Mouse (Mus musculus): ENCODE measurements around the gene Olfr146. TPM values are rescaled to one million over a fixed set of nuclear protein-coding genes. Genes with fewer than 3 reads are reported as not detected.

Gene Olfr146
- polyA plus RNA-seq (2015; fragmentation: Nextera tagmentation; extraction: Ambion mirVana), result not detected in 2 replicates

DNA sequence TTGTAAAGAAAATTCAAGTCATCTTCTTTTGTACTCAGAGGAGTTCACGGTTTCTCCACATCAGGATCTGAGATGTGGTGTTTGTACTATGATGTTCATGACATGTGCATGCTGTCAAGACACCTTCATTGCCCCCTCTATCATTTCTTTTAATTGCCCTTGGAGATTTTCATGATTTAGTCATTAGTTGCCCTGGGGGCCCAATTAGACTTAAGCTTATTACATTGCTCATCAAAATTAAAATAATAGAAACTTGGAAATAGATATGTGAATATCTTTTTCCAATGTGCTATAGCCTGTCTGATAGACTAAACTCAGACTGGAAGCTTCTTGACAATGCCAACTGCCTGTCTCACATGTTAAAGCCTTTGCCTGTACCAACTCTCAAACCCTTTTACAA, at the start of gene Olfr146:
Olfr146 (minus strand) TSS at position 101 of the 400 bp plus-strand sequence.
- H3K4me3 ChIP-seq (replicated peaks), result no peak within 1 kb of the TSS
- no peak for ATAC-seq

GRCm38 (mm10) chr9:39064851-39065250, 41.7 kb upstream of the Olfr146 start, which contains the start of gene Olfr937:
Olfr937 (minus strand) TSS chr9:39064951.
- no peak within 1 kb of the TSS for H3K27ac ChIP-seq
- no peaks in the 10 kb centered on the region for H3K9me3 ChIP-seq
- H3K4me3 ChIP-seq (replicated peaks), result no peak within 1 kb of the TSS
- H3K27me3 ChIP-seq, result no peaks in the 10 kb centered on the region
- no peaks in the 10 kb centered on the region for H3K36me3 ChIP-seq
- no peak within 1 kb of the TSS for H3K4me2 ChIP-seq (replicated peaks)
- no peak for ATAC-seq
- H3K9ac ChIP-seq (replicated peaks), result no peak within 1 kb of the TSS
- H3K4me1 ChIP-seq (replicated peaks), result no peaks in the 10 kb centered on the region
- 85% methylated on average over 1 of the region's 1 CpGs for WGBS

More for the DNA sequence above, at the start of gene Olfr146:
- Histone ChIP-seq H3K4me2 (replicated peaks) (no peak within 1 kb of the TSS), H3K27me3 (no peaks in the 10 kb centered on the region), H3K9me3 (no peaks in the 10 kb centered on the region), H3K36me3 (no peaks in the 10 kb centered on the region), H3K4me1 (replicated peaks) (no peaks in the 10 kb centered on the region), H3K9ac (replicated peaks) (no peak within 1 kb of the TSS), H3K27ac (no peak within 1 kb of the TSS)
- WGBS, result 84% methylated on average over 1 of the region's 1 CpGs

DNA sequence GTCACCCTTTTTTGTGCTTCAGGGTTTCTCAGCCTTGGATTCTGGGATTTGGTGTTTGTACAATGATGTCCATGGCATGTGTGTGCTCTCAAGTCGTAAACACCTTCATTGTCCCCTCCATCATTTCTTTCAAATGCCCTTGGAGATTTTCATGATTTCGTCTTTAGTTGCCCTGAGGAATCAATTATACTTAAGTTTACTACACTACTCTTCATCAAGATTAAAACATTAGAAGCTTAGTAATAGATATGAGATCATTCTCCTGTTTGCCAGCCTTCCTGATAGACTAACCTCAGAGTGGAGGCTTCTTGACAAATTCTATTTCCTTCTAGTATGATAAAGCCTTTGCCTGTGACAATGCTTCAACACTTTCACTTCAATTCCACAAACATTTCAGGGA, 23.6 kb downstream of the Olfr146 start, which contains the start of gene Olfr935:
Olfr935 (minus strand) TSS at position 101 of the 400 bp plus-strand sequence.
- Histone ChIP-seq H3K9ac (replicated peaks) (no peak within 1 kb of the TSS), H3K9me3 (no peaks in the 10 kb centered on the region), H3K27ac (no peak within 1 kb of the TSS), H3K4me3 (replicated peaks) (no peak within 1 kb of the TSS), H3K36me3 (no peaks in the 10 kb centered on the region), H3K27me3 (no peaks in the 10 kb centered on the region), H3K4me2 (replicated peaks) (no peak within 1 kb of the TSS), H3K4me1 (replicated peaks) (no peaks in the 10 kb centered on the region)
- ATAC-seq, result no peak
- WGBS, result 83% methylated on average over 2 of the region's 2 CpGs

DNA sequence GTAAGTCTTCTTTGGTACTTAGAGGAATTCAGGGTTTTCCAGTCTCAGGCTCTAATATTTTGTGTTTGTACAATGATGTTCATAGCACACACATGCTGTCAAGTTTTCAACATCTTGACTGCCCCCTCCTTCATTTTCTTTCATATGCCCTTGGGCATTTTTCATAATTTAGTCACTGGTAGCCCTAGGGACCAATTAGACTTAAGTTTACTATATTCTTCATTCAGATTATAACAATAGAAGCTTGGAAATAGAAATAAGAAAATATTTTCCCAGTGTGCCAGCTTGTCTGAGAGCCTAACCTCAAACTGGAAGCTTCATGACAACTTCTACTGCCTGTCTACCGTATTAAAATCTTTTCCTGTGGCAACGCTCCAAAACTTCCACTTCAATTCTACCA, 35.0 kb downstream of the Olfr146 start, which contains the start of gene Olfr934:
Olfr934 (minus strand) TSS at position 101 of the 400 bp plus-strand sequence.
- 90% methylated on average over 2 of the region's 2 CpGs for WGBS
- Histone ChIP-seq H3K9ac (replicated peaks) (no peak within 1 kb of the TSS), H3K27ac (no peak within 1 kb of the TSS), H3K27me3 (no peaks in the 10 kb centered on the region), H3K4me1 (replicated peaks) (no peaks in the 10 kb centered on the region), H3K4me2 (replicated peaks) (no peak within 1 kb of the TSS), H3K4me3 (replicated peaks) (no peak within 1 kb of the TSS), H3K36me3 (no peaks in the 10 kb centered on the region), H3K9me3 (no peaks in the 10 kb centered on the region)
- ATAC-seq, result no peak

DNA sequence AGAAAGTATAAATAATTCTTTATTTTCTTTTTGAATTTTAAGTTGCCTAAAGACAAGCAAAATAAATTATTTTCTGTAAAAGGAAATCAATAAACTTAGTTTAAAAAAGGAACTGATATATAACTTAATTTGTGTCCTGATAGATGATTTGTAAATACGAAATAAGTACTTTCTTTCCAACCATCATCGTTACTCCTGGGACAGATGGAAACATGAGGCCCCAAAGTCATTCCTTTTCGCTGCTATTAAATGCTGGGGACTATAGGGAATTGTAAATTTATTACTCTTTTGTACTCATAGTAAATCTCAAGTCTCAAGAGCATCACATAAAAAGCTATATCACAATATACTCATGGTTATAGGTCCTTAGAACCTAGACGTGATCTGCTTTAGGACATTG, 51.2 kb downstream of the Olfr146 start, which contains the start of gene Olfr933:
Olfr933 (plus strand) TSS at position 301 of the 400 bp plus-strand sequence.
- H3K27me3 ChIP-seq, result no peaks in the 10 kb centered on the region
- no peak for ATAC-seq
- H3K9me3 ChIP-seq, result no peaks in the 10 kb centered on the region
- H3K27ac ChIP-seq, result no peak within 1 kb of the TSS
- no peak within 1 kb of the TSS for H3K9ac ChIP-seq (replicated peaks)
- no peak within 1 kb of the TSS for H3K4me3 ChIP-seq (replicated peaks)
- 86% methylated on average over 4 of the region's 4 CpGs for whole genome bisulfite sequencing
- no peak within 1 kb of the TSS for H3K4me2 ChIP-seq (replicated peaks)
- no peaks in the 10 kb centered on the region for H3K36me3 ChIP-seq
- H3K4me1 ChIP-seq (replicated peaks), result no peaks in the 10 kb centered on the region

Small RNAs within 50 kb of the gene (microRNA-seq; reads per million reads assigned to microRNA genes)
- not detected for gene Gm25529

Other genes with a start within 250 kb of the Olfr146 start
- gene Olfr922, start 208.8 kb downstream of the Olfr146 start, polyA plus RNA-seq (2015; fragmentation: Nextera tagmentation; extraction: Ambion mirVana), result not detected in 2 replicates
- not detected in 2 replicates for gene Olfr923, start 196.8 kb downstream of the Olfr146 start, polyA plus RNA-seq (2015; fragmentation: Nextera tagmentation; extraction: Ambion mirVana)
- not detected in 2 replicates for gene Olfr924, start 178.9 kb downstream of the Olfr146 start, polyA plus RNA-seq (2015; fragmentation: Nextera tagmentation; extraction: Ambion mirVana)
- gene Olfr26, start 168.3 kb downstream of the Olfr146 start, polyA plus RNA-seq (2015; fragmentation: Nextera tagmentation; extraction: Ambion mirVana), result not detected in 2 replicates
- not detected in 2 replicates for gene Olfr926, start 146.3 kb downstream of the Olfr146 start, polyA plus RNA-seq (2015; fragmentation: Nextera tagmentation; extraction: Ambion mirVana)
- gene Olfr930, start 93.6 kb downstream of the Olfr146 start, polyA plus RNA-seq (2015; fragmentation: Nextera tagmentation; extraction: Ambion mirVana), result not detected in 2 replicates
- not detected in 2 replicates for gene Olfr933, start 51.1 kb downstream of the Olfr146 start, polyA plus RNA-seq (2015; fragmentation: Nextera tagmentation; extraction: Ambion mirVana)
- gene Olfr934, start 35.1 kb downstream of the Olfr146 start, polyA plus RNA-seq (2015; fragmentation: Nextera tagmentation; extraction: Ambion mirVana), result not detected in 2 replicates
- gene Olfr935, start 23.7 kb downstream of the Olfr146 start, polyA plus RNA-seq (2015; fragmentation: Nextera tagmentation; extraction: Ambion mirVana), result not detected in 2 replicates
- gene Olfr937, start 41.6 kb upstream of the Olfr146 start, polyA plus RNA-seq (2015; fragmentation: Nextera tagmentation; extraction: Ambion mirVana), result not detected in 2 replicates
- not detected in 2 replicates for gene Olfr938, start 55.5 kb upstream of the Olfr146 start, polyA plus RNA-seq (2015; fragmentation: Nextera tagmentation; extraction: Ambion mirVana)
- not detected in 2 replicates for gene Olfr27, start 104.8 kb upstream of the Olfr146 start, polyA plus RNA-seq (2015; fragmentation: Nextera tagmentation; extraction: Ambion mirVana)
- not detected in 2 replicates for gene Olfr943, start 142.9 kb upstream of the Olfr146 start, polyA plus RNA-seq (2015; fragmentation: Nextera tagmentation; extraction: Ambion mirVana)
- gene Olfr944, start 178.5 kb upstream of the Olfr146 start, polyA plus RNA-seq (2015; fragmentation: Nextera tagmentation; extraction: Ambion mirVana), result not detected in 2 replicates
- gene Olfr1537, start 226.6 kb upstream of the Olfr146 start, polyA plus RNA-seq (2015; fragmentation: Nextera tagmentation; extraction: Ambion mirVana), result not detected in 2 replicates

All from midbrain, embryonic 13.5 days (tissue).